Mouse (Mus musculus) myocyte (in vitro differentiated cells): ENCODE measurements at regions not wholly inside any gene's neighbourhood (a gene's known extent, or its start where the extent isn't known, plus 50 kb on each side); places are given as distances from the start of the nearest gene placed in this dataset.
A peak's percentile ranks its signal among the peaks of the same experiment; 100 is the strongest.

Source experiments
- H3K27me3 ChIP-seq: one replicate; pipeline ENCODE4 v1.6.1; 2011; ENCODE audit not compliant: control insufficient read depth, insufficient read depth, insufficient read length
- H3K36me3 ChIP-seq: one replicate; pipeline ENCODE4 v1.6.1; 2011; ENCODE audit not compliant: control insufficient read depth, insufficient read depth
- H3K4me2 ChIP-seq: one replicate; pipeline ENCODE4 v1.6.1; 2011; ENCODE audit warnings: low read depth, control low read depth
- H3K4me3 ChIP-seq: one replicate; pipeline ENCODE4 v1.5.1; 2011; ENCODE audit warnings: mild to moderate bottlenecking, control low read depth, moderate library complexity
- H3K79me2 ChIP-seq: one replicate; pipeline ENCODE4 v1.6.1; 2011; ENCODE audit not compliant: control insufficient read depth, insufficient read depth
- H3ac ChIP-seq: one replicate; pipeline ENCODE4 v1.6.1; 2011; ENCODE audit not compliant: control insufficient read depth, insufficient read length
- CEBPB ChIP-seq: IDR thresholded peaks from 2 replicates; pipeline ENCODE4 v1.6.1; 2011; ENCODE audit warnings: mild to moderate bottlenecking, moderate library complexity; ENCODE audit not compliant: poor library complexity, insufficient read depth, severe bottlenecking
- E2F4 ChIP-seq: IDR thresholded peaks from one replicate; pipeline ENCODE4 v1.6.1; 2011; ENCODE audit warnings: mild to moderate bottlenecking, control low read depth, moderate library complexity; ENCODE audit not compliant: insufficient read depth
- MAX ChIP-seq: IDR thresholded peaks from one replicate; pipeline ENCODE4 v1.6.1; 2011; ENCODE audit warnings: low read depth, mild to moderate bottlenecking, control low read depth
- MYOD1 ChIP-seq, 3 experiments: IDR thresholded peaks; one replicate each; pipeline ENCODE4 v1.6.1; 2011; ENCODE audit warnings: control low read depth in 2 of 3, low read depth in 2 of 3, mild to moderate bottlenecking in 2 of 3, moderate library complexity in 1 of 3; ENCODE audit not compliant: insufficient read length in 2 of 3, control insufficient read depth in 1 of 3
- MYOG ChIP-seq, 3 experiments: IDR thresholded peaks; one replicate each; pipeline ENCODE4 v1.6.1; 2011; ENCODE audit warnings: control low read depth in 2 of 3, low read depth in 2 of 3, mild to moderate bottlenecking in 2 of 3; ENCODE audit not compliant: insufficient read length in 2 of 3, control insufficient read depth in 1 of 3, insufficient read depth in 1 of 3
- POLR2A ChIP-seq: IDR thresholded peaks from one replicate; pipeline ENCODE4 v1.6.1; 2011; ENCODE audit warnings: low read depth, mild to moderate bottlenecking, control low read depth, moderate library complexity; ENCODE audit not compliant: insufficient read length
- POLR2AphosphoS2 ChIP-seq: IDR thresholded peaks from one replicate; pipeline ENCODE4 v1.6.1; 2011; ENCODE audit warnings: low read depth, control low read depth; ENCODE audit not compliant: insufficient read length
- REST ChIP-seq: IDR thresholded peaks from one replicate; pipeline ENCODE4 v1.6.1; 2011; ENCODE audit warnings: mild to moderate bottlenecking, control low read depth, moderate library complexity; ENCODE audit not compliant: insufficient read depth, insufficient read length
- SRF ChIP-seq: IDR thresholded peaks from one replicate; pipeline ENCODE4 v1.6.1; 2011; ENCODE audit warnings: low read depth; ENCODE audit not compliant: control insufficient read depth, insufficient read length
- TCF12 ChIP-seq: IDR thresholded peaks from one replicate; pipeline ENCODE4 v1.6.1; 2011; ENCODE audit warnings: mild to moderate bottlenecking, control low read depth; ENCODE audit not compliant: poor library complexity, insufficient read depth, severe bottlenecking
- TCF3 ChIP-seq: IDR thresholded peaks from one replicate; pipeline ENCODE4 v1.6.1; 2011; ENCODE audit warnings: low read depth, control low read depth; ENCODE audit not compliant: insufficient read length
- USF1 ChIP-seq: IDR thresholded peaks from one replicate; pipeline ENCODE4 v1.6.1; 2011; ENCODE audit warnings: low read depth, mild to moderate bottlenecking, control low read depth, moderate library complexity

GRCm38 (mm10) chr8:116115811-116116372 is 388.9 kb upstream of the Dynlrb2 start:
- H3K27me3 ChIP-seq: no peaks in the 10 kb centered on the region
- no peaks in the 10 kb centered on the region for H3K36me3 ChIP-seq
- H3K4me3 ChIP-seq: no peak overlapping the region
- no peak overlapping the region for H3ac ChIP-seq
- TF ChIP-seq MYOD1 (IDR thresholded peaks at IDR 0.05; ENCODE audit: control insufficient read depth in 1 of 3, insufficient read length in 2 of 3, low read depth in 2 of 3) (no peak), SRF (no peak), TCF3 (no peak), MAX (no peak), USF1 (no peak)
- H3K4me2 ChIP-seq: peak overlapping the region; percentile 65
- no peaks in the 10 kb centered on the region for H3K79me2 ChIP-seq

DNA sequence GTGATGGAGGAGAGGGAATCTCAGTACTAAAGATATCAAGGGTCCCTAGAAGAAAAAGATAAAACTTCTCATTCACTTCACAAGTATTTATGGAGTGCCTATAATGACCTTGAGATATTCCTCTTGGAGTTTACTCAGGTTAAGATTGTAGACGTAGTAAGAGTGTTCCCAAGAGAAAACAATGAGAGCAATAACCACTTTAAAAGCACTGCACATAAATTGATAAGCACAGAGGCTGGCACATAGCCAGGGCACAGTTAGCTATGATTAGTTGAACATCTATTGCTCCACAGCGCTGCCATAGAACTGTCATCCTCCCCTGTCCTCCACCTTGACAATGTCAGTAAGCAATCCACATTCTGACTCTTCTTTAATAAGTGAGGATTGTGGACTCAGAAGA is 389.8 kb upstream of the Dynlrb2 start:
- no peak overlapping the region for H3ac ChIP-seq
- no peak for TF ChIP-seq POLR2A
- TF ChIP-seq TCF3: no peak
- no peak for TF ChIP-seq POLR2AphosphoS2
- TF ChIP-seq SRF: no peak
- no peak for TF ChIP-seq USF1
- no peak for TF ChIP-seq CEBPB
- TF ChIP-seq REST: no peak
- no peak for TF ChIP-seq MYOG (IDR thresholded peaks at IDR 0.05; ENCODE audit: control insufficient read depth in 1 of 3, insufficient read depth in 1 of 3, insufficient read length in 2 of 3, low read depth in 2 of 3)
- TF ChIP-seq TCF12: no peak
- no peak for TF ChIP-seq MYOD1 (IDR thresholded peaks at IDR 0.05; ENCODE audit: control insufficient read depth in 1 of 3, insufficient read length in 2 of 3, low read depth in 2 of 3)
- TF ChIP-seq E2F4: no peak

GRCm38 (mm10) chr8:116114502-116114901 is 390.3 kb upstream of the Dynlrb2 start:
- Histone ChIP-seq H3K27me3 (no peaks in the 10 kb centered on the region), H3K36me3 (no peaks in the 10 kb centered on the region), H3K4me2 (no peak overlapping the region), H3K79me2 (no peaks in the 10 kb centered on the region), H3ac (no peak overlapping the region), H3K4me3 (no peak overlapping the region)
- no peak for TF ChIP-seq E2F4
- no peak for TF ChIP-seq SRF
- no peak for TF ChIP-seq POLR2A
- TF ChIP-seq CEBPB: no peak
- no peak for TF ChIP-seq TCF3
- no peak for TF ChIP-seq MYOD1 (IDR thresholded peaks at IDR 0.05; ENCODE audit: control insufficient read depth in 1 of 3, insufficient read length in 2 of 3, low read depth in 2 of 3)
- TF ChIP-seq USF1: no peak
- no peak for TF ChIP-seq POLR2AphosphoS2
- no peak for TF ChIP-seq TCF12
- TF ChIP-seq MYOG (IDR thresholded peaks at IDR 0.05; ENCODE audit: control insufficient read depth in 1 of 3, insufficient read depth in 1 of 3, insufficient read length in 2 of 3, low read depth in 2 of 3): no peak
- no peak for TF ChIP-seq MAX
- no peak for TF ChIP-seq REST

More for the DNA sequence above, 389.8 kb upstream of the Dynlrb2 start:
- H3K4me3 ChIP-seq: no peak overlapping the region
- H3K27me3 ChIP-seq: no peaks in the 10 kb centered on the region
- H3K4me2 ChIP-seq: no peak overlapping the region
- no peaks in the 10 kb centered on the region for H3K79me2 ChIP-seq
- H3K36me3 ChIP-seq: no peaks in the 10 kb centered on the region

DNA sequence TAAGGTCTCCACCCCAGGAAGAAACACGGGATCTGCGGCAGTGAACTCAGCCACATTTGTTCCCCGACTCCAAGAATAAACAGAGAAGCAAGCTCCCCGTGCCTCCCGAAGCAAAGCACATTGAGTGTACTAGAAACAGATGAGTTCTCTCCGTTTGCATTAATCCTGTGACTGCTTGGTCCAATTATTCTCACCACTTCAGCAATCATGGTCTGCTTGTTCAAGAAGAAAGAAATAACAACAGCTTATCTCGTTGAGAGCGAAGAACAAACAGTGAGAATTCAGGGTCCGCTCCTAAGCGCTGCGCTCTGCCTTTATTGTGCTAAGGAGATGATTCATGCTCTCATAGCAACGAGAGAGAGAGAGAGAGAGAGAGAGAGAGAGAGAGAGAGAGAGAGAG is 393.6 kb upstream of the Dynlrb2 start:
- Histone ChIP-seq H3K4me3 (no peak overlapping the region), H3K36me3 (no peaks in the 10 kb centered on the region), H3ac (no peak overlapping the region), H3K27me3 (no peaks in the 10 kb centered on the region), H3K4me2 (no peak overlapping the region), H3K79me2 (no peaks in the 10 kb centered on the region)
- no peak for TF ChIP-seq MAX
- no peak for TF ChIP-seq POLR2A

GRCm38 (mm10) chr8:116096666-116097065 is 389.1 kb upstream of the Maf start:
- H3ac ChIP-seq: no peak overlapping the region
- no peaks in the 10 kb centered on the region for H3K79me2 ChIP-seq
- no peaks in the 10 kb centered on the region for H3K36me3 ChIP-seq
- no peak overlapping the region for H3K4me2 ChIP-seq
- no peaks in the 10 kb centered on the region for H3K27me3 ChIP-seq
- TF ChIP-seq MAX (no peak), POLR2A (no peak), POLR2AphosphoS2 (no peak), TCF3 (no peak), TCF12 (no peak)
- H3K4me3 ChIP-seq: no peak overlapping the region

- Histone ChIP-seq H3K4me3 (no peak overlapping the region), H3K79me2 (no peaks in the 10 kb centered on the region), H3ac (no peak overlapping the region), H3K27me3 (no peaks in the 10 kb centered on the region), H3K36me3 (no peaks in the 10 kb centered on the region), H3K4me2 (no peak overlapping the region)
- TF ChIP-seq SRF: no peak
- TF ChIP-seq POLR2AphosphoS2: no peak
- TF ChIP-seq CEBPB: no peak
- no peak for TF ChIP-seq MYOG (IDR thresholded peaks at IDR 0.05; ENCODE audit: control insufficient read depth in 1 of 3, insufficient read depth in 1 of 3, insufficient read length in 2 of 3, low read depth in 2 of 3)
- no peak for TF ChIP-seq TCF12
- no peak for TF ChIP-seq REST
Measured at GRCm38 (mm10) chr8:116083156-116083555, 375.6 kb upstream of the Maf start.
